In the genomic region with DNA sequence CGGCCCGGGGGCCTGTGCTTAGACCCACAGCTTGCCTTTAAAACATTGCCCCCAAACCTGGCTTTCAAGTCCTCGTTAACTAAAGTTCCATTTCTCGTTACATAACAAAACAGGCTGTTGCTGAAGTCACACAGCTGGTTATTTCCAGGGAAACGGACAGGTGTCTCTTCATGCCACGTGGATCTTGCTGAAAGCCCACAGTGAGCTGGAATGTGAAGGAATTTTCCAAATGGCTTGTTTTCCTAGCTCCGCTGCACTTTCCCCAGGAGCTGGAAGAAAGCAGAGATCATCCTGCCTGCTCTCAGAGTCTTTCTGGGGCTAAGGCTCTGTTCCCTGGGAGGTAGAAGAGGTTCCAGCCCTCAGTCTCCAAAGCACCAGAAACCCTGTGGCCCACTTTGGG, we compare ENCODE assay signal across 12 mouse cellular contexts.
"Had no signal": no experiment of that assay in that cellular context is flagged by ENCODE, and none has a peak within 500 bp of the region (broad histone marks: within the 10 kb centered on the region; RNA-seq: fewer than 3 reads in every experiment).

No protein-coding gene starts in this region.

- H3K9ac ChIP-seq: limb, embryonic 12.5 days; liver, embryonic 14.5 days; midbrain, embryonic 15.5 days; neural tube, embryonic 12.5 days had no signal

- H3K36me3 ChIP-seq: limb, embryonic 12.5 days; midbrain, embryonic 15.5 days; neural tube, embryonic 12.5 days had no signal

- H3K4me1 ChIP-seq: megakaryocyte, embryonic 14.5 days had no signal

- H3K9me3 ChIP-seq: limb, embryonic 12.5 days; midbrain, embryonic 15.5 days; neural tube, embryonic 12.5 days had no signal

- ATAC-seq: hindbrain, embryonic 16.5 days; inflammation-experienced regulatory T-cells, adult 6 months; midbrain, embryonic 15.5 days had no signal

- H3K4me2 ChIP-seq: limb, embryonic 12.5 days; midbrain, embryonic 11.5 days; midbrain, embryonic 15.5 days; neural tube, embryonic 12.5 days had no signal

- H3K27me3 ChIP-seq: limb, embryonic 12.5 days; midbrain, embryonic 15.5 days; neural tube, embryonic 12.5 days had no signal

- H3K27ac ChIP-seq: layer of hippocampus, adult 2 months; limb, embryonic 12.5 days; liver, embryonic 14.5 days; midbrain, embryonic 15.5 days; neural tube, embryonic 12.5 days; stomach, postnatal 0 days had no signal

- DNase-seq: liver; thymus, postnatal 4 days had no signal

- H3K4me3 ChIP-seq: layer of hippocampus, adult 2 months; limb, embryonic 12.5 days; megakaryocyte, embryonic 14.5 days; midbrain, embryonic 15.5 days; neural tube, embryonic 12.5 days had no signal
